Mouse (Mus musculus): ENCODE measurements around the gene 0610010F05Rik. TPM values are rescaled to one million over a fixed set of nuclear protein-coding genes. Genes with fewer than 3 reads are reported as not detected.
"Not testable (repeated sequence)": the region's sequence is repeated elsewhere in the genome, so short reads cannot be mapped to it uniquely, and the experiment has no call there.

The 0610010F05Rik gene
- polyA plus RNA-seq, 1 experiment from 2014 or later: 185 TPM

DNA sequence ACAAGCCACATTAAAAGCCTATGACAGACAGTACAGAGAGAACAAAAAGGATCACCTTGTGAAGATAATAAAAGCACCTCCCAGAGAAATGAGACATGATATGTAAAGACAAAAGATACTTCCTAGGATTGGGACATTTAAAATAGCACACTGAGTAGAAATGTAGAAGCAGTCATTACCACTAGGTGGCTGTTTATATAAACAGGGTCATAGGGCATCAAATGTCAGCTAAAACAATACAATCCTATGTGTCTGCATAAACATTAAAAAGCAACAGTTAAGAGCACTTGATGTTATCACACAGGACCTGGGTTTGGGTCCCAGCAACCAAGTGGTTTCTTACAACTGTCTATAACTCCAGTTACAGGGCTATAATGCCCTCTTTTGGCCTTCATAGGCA lies 2.8 kb downstream of the 0610010F05Rik start:
- H3K9me3 ChIP-seq (ENCODE audit: control insufficient read depth, low read length): no peaks in the 10 kb centered on the region
- peaks cover 17% of the 10 kb centered on the region for H3K36me3 ChIP-seq (ENCODE audit: control insufficient read depth, insufficient read depth, low read length)
- no peak overlapping the region for H3K4me3 ChIP-seq (replicated peaks; ENCODE audit: low read depth, low read length)
- H3K9ac ChIP-seq (replicated peaks; ENCODE audit: low read length): no peak overlapping the region
- no peak overlapping the region for H3K27ac ChIP-seq (replicated peaks; ENCODE audit: low read depth, low read length)
- ATAC-seq (ENCODE audit: low FRiP score, low TSS enrichment) (no peak), DNase-seq (peak; percentile 5)
- no peak overlapping the region for H3K4me2 ChIP-seq (ENCODE audit: low read length)
- H3K27me3 ChIP-seq (ENCODE audit: control insufficient read depth, insufficient read depth, low read length): no peaks in the 10 kb centered on the region
- 0 out of 2 replicates have a peak, but pooled peaks cover 5% of the 10 kb centered on the region for H3K4me1 ChIP-seq (ENCODE audit: control insufficient read depth, insufficient read depth, low read length)

DNA sequence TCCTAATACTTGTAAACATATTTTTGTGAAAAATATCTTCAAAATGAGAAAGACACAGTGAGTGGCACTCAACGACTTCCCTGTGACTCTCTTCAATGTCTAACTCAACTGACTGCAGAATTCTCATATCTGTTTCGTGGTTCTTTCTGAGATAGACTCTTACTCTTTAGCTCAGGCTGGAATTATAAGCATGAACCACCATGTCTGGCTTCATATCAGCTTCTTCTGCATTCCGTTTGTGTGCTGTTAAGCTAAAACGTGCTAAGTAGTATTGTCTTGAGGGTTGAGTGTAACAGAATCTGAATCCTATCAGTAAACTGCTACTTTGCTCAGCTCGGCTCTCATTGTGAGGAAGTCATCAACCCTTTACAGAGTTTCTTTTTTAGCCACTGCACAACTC lies 14.4 kb downstream of the 0610010F05Rik start:
- Histone ChIP-seq H3K27me3 (ENCODE audit: control insufficient read depth, insufficient read depth, low read length) (no peaks in the 10 kb centered on the region), H3K9ac (replicated peaks; ENCODE audit: low read length) (no peak overlapping the region), H3K4me2 (ENCODE audit: low read length) (no peak overlapping the region), H3K27ac (replicated peaks; ENCODE audit: low read depth, low read length) (no peak overlapping the region), H3K4me3 (replicated peaks; ENCODE audit: low read depth, low read length) (no peak overlapping the region), H3K36me3 (ENCODE audit: control insufficient read depth, insufficient read depth, low read length) (peaks cover 49% of the 10 kb centered on the region), H3K4me1 (ENCODE audit: control insufficient read depth, insufficient read depth, low read length) (no peaks in the 10 kb centered on the region), H3K9me3 (ENCODE audit: control insufficient read depth, low read length) (no peaks in the 10 kb centered on the region)
- DNase-seq: no peak
- WGBS: 89% methylated on average over 5 of the region's 5 CpGs
- no peak for ATAC-seq (ENCODE audit: low FRiP score, low TSS enrichment)

DNA sequence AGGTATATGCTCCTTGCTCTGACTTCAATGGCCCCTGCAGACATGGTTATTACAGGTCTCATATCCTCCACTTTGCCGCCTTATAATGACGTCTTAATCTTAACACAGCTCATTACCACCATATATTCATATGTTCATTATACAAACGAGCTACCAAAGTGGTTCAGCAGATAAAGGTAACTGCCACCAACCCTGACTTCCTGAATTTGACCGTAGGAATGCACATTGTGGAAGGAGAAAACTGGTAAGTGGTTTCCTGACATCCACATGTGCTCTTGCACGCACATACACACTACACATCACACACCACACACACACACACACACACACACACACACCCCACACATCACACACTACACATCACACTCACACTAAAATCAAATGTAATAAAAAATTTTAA lies 18.9 kb downstream of the 0610010F05Rik start:
- H3K27ac ChIP-seq (replicated peaks; ENCODE audit: low read depth, low read length): no peak overlapping the region
- no peaks in the 10 kb centered on the region for H3K27me3 ChIP-seq (ENCODE audit: control insufficient read depth, insufficient read depth, low read length)
- H3K4me1 ChIP-seq (ENCODE audit: control insufficient read depth, insufficient read depth, low read length): no peaks in the 10 kb centered on the region
- H3K4me3 ChIP-seq (replicated peaks; ENCODE audit: low read depth, low read length): no peak overlapping the region
- DNase-seq (no peak), ATAC-seq (ENCODE audit: low FRiP score, low TSS enrichment) (no peak)
- 94% methylated on average over 5 of the region's 5 CpGs for WGBS
- peaks cover 54% of the 10 kb centered on the region for H3K36me3 ChIP-seq (ENCODE audit: control insufficient read depth, insufficient read depth, low read length)
- no peaks in the 10 kb centered on the region for H3K9me3 ChIP-seq (ENCODE audit: control insufficient read depth, low read length)
- no peak overlapping the region for H3K4me2 ChIP-seq (ENCODE audit: low read length)
- no peak overlapping the region for H3K9ac ChIP-seq (replicated peaks; ENCODE audit: low read length)

DNA sequence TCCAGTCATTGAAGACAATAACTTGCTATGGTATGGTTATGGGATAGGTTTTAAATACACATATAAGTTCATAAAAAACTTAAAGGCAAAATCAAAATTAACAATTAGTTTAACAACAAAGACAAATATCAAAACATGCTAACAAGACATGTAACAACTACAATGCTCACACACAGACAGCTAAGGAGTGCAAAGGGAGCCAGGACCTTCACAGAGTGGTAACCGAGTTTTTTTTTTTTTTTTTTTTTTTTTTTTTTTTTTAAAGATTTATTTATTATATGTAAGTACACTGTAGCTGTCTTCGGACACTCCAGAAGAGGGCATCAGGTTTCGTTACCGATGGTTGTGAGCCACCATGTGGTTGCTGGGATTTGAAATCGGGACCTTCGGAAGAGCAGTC lies 26.1 kb downstream of the 0610010F05Rik start:
- H3K27ac ChIP-seq (replicated peaks; ENCODE audit: low read depth, low read length); H3K27me3 ChIP-seq (ENCODE audit: control insufficient read depth, insufficient read depth, low read length); ATAC-seq (ENCODE audit: low FRiP score, low TSS enrichment); H3K4me2 ChIP-seq (ENCODE audit: low read length); H3K4me3 ChIP-seq (replicated peaks; ENCODE audit: low read depth, low read length); H3K9me3 ChIP-seq (ENCODE audit: control insufficient read depth, low read length); DNase-seq; H3K4me1 ChIP-seq (ENCODE audit: control insufficient read depth, insufficient read depth, low read length); H3K9ac ChIP-seq (replicated peaks; ENCODE audit: low read length): not testable (repeated sequence)
- peaks cover 66% of the 10 kb centered on the region for H3K36me3 ChIP-seq (ENCODE audit: control insufficient read depth, insufficient read depth, low read length)
- WGBS: 93% methylated on average over 6 of the region's 6 CpGs

DNA sequence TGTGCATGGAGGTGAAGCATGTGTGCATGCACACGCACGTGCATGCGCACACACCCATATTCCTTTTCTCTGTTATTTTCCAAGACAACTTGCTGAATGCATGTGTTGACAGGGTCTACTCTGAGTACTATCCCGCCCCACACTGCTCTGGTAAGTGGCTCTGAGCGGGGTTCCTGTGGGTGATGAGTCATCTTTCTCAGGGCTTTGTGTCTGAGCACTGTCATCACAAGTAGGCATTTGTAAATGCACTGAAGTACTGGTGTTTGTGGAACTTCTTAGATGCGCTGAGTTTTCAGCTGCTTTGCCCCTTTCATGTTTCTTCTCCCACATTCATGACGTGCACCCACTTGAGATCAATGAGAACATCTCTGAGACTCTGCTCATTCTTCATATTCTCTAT lies 63.3 kb downstream of the 0610010F05Rik start:
- no peak for ATAC-seq (ENCODE audit: low FRiP score, low TSS enrichment)
- no peak for DNase-seq
- no peak overlapping the region for H3K27ac ChIP-seq (replicated peaks; ENCODE audit: low read depth, low read length)
- H3K4me3 ChIP-seq (replicated peaks; ENCODE audit: low read depth, low read length): no peak overlapping the region
- no peak overlapping the region for H3K4me2 ChIP-seq (ENCODE audit: low read length)
- no peaks in the 10 kb centered on the region for H3K27me3 ChIP-seq (ENCODE audit: control insufficient read depth, insufficient read depth, low read length)
- WGBS: 93% methylated on average over 7 of the region's 7 CpGs
- H3K9ac ChIP-seq (replicated peaks; ENCODE audit: low read length): no peak overlapping the region
- H3K36me3 ChIP-seq (ENCODE audit: control insufficient read depth, insufficient read depth, low read length): peaks cover 56% of the 10 kb centered on the region
- no peaks in the 10 kb centered on the region for H3K4me1 ChIP-seq (ENCODE audit: control insufficient read depth, insufficient read depth, low read length)
- H3K9me3 ChIP-seq (ENCODE audit: control insufficient read depth, low read length): no peaks in the 10 kb centered on the region

DNA sequence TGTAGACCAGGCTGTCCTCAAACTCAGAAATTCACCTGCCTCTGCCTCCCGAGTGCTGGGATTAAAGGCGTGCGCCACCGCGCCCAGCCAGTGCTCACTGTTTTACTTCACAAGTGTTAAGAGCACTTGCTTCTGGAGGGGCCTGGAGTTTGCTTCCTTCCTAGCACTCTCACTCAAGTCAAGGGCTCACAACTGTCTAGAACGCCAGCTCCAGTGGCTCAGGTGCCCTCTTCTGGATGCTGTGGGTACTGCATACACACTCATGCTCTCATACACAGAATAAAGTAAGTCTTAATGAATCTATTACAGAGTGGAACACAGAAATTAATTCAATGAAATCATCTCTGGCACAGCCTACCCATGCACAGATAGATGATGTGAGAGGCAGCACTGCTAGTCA lies 67.7 kb downstream of the 0610010F05Rik start:
- Histone ChIP-seq H3K36me3 (ENCODE audit: control insufficient read depth, insufficient read depth, low read length) (peaks cover 45% of the 10 kb centered on the region), H3K27ac (replicated peaks; ENCODE audit: low read depth, low read length) (no peak overlapping the region), H3K4me3 (replicated peaks; ENCODE audit: low read depth, low read length) (no peak overlapping the region), H3K27me3 (ENCODE audit: control insufficient read depth, insufficient read depth, low read length) (no peaks in the 10 kb centered on the region), H3K9ac (replicated peaks; ENCODE audit: low read length) (no peak overlapping the region), H3K4me1 (ENCODE audit: control insufficient read depth, insufficient read depth, low read length) (no peaks in the 10 kb centered on the region), H3K4me2 (ENCODE audit: low read length) (no peak overlapping the region), H3K9me3 (ENCODE audit: control insufficient read depth, low read length) (no peaks in the 10 kb centered on the region)
- peak; percentile 31; the same call in 1 of the 2 replicates for ATAC-seq (ENCODE audit: low FRiP score, low TSS enrichment)
- DNase-seq: peak; percentile 82
- WGBS: 66% methylated on average over 6 of the region's 6 CpGs

DNA sequence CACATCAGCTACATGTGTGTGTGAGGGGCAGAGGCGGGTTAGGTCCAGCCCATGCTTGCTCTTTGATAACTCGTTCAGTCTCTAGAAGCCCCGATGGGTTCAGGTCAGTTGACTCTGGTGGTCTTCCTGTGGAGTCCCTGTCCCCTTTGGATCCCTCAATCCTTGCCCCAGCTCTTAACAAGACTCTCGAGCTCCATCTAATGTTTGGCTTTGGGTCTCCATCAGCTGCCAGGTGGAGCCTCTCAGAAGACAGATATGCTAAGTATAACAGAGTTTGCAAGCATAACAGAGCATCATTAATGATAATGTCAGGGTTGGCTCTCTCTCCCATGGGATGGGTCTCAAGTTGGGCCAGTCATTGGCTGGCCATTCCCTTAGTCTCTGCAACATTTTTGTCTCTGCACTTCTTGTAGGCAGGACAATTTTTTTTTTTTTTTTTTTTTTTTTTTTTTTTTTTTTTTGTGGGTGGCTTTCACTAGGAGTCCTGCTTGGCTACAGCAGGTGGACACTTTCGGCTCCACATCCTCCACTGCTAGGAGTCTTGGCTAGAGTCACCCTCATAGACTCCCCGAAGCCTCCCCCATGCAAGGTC lies 76.3 kb downstream of the 0610010F05Rik start:
- H3K4me2 ChIP-seq (ENCODE audit: low read length): no peak overlapping the region
- DNase-seq (no peak), ATAC-seq (ENCODE audit: low FRiP score, low TSS enrichment) (no peak)
- H3K9me3 ChIP-seq (ENCODE audit: control insufficient read depth, low read length): no peaks in the 10 kb centered on the region
- no peaks in the 10 kb centered on the region for H3K4me1 ChIP-seq (ENCODE audit: control insufficient read depth, insufficient read depth, low read length)
- no peak overlapping the region for H3K27ac ChIP-seq (replicated peaks; ENCODE audit: low read depth, low read length)
- no peak overlapping the region for H3K4me3 ChIP-seq (replicated peaks; ENCODE audit: low read depth, low read length)
- H3K9ac ChIP-seq (replicated peaks; ENCODE audit: low read length): no peak overlapping the region
- no peaks in the 10 kb centered on the region for H3K27me3 ChIP-seq (ENCODE audit: control insufficient read depth, insufficient read depth, low read length)
- 73% methylated on average over 6 of the region's 6 CpGs for WGBS
- 0 out of 2 replicates have a peak, but pooled peaks cover 5% of the 10 kb centered on the region for H3K36me3 ChIP-seq (ENCODE audit: control insufficient read depth, insufficient read depth, low read length)

DNA sequence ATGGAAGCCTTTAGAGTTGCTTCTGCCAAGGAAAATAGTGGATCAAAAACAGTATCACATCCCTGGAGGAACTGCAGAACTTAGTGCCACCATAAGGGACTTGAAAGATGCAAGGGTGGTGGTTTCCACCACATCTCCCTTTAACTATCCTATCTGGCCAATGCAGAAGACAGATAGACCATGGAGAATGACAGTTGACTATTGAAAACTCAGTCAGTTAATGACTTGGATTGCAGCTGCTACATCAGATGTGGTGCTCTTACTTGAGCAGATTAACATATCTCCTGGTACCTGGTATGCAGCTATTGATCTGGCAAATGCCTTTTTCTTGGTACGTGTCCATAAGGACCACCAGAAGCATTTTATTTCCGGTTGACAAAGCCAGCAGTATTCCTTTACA lies 96.0 kb downstream of the 0610010F05Rik start:
- no peak for DNase-seq
- 82% methylated on average over 2 of the region's 2 CpGs for WGBS
- H3K4me3 ChIP-seq (replicated peaks; ENCODE audit: low read depth, low read length): no peak overlapping the region

DNA sequence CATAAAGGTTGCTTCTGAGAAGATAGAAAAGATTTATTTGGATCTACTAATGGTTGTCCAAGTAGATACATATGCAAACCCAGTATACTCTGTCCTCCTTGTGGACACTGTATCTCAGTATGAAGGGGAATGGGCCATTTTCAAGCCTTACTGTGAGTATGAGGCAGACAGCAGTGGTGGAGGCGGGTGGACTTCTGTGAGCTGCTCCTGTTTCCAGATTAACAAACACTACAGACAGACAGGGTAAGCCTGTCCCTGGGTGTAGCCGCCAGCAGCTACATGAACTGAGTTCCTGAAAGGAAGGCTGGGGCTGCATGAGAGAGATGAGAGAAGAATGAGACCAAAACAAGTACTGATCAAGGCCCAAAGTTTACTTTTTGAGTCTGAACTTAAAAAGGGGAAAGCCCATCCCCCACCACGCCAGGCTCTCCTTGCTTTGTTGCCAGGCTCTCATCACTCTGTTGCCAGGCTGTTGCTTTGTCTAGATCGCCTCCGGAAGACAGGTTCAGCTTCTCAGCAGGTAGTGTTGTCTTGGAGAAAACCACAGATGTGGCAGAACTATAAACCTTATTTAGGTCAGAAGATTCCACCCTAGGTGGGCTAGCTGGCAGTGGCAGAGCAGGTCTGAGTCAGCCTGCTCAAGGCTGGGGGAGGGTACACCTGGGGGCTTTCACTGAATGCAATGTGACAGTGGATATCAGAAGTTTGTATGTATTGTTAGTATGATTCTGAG lies 112.8 kb downstream of the 0610010F05Rik start, which contains the start of gene 1700093K21Rik:
TSS of gene 1700093K21Rik (minus strand) at position 683 of the 733 bp plus-strand sequence.
- no peaks in the 10 kb centered on the region for H3K27me3 ChIP-seq (ENCODE audit: control insufficient read depth, insufficient read depth, low read length)
- H3K9me3 ChIP-seq (ENCODE audit: control insufficient read depth, low read length): no peaks in the 10 kb centered on the region
- WGBS: 22% methylated on average over 5 of the region's 5 CpGs
- DNase-seq (no peak), ATAC-seq (ENCODE audit: low FRiP score, low TSS enrichment) (no peak)
- no peak within 1 kb of the TSS for H3K9ac ChIP-seq (replicated peaks; ENCODE audit: low read length)
- no peak within 1 kb of the TSS for H3K27ac ChIP-seq (replicated peaks; ENCODE audit: low read depth, low read length)
- H3K4me3 ChIP-seq (replicated peaks; ENCODE audit: low read depth, low read length): no peak within 1 kb of the TSS
- no peaks in the 10 kb centered on the region for H3K4me1 ChIP-seq (ENCODE audit: control insufficient read depth, insufficient read depth, low read length)
- no peak within 1 kb of the TSS for H3K4me2 ChIP-seq (ENCODE audit: low read length)
- H3K36me3 ChIP-seq (ENCODE audit: control insufficient read depth, insufficient read depth, low read length): no peaks in the 10 kb centered on the region

More for the DNA sequence above, 96.0 kb downstream of the 0610010F05Rik start:
- H3K4me1 ChIP-seq (ENCODE audit: control insufficient read depth, insufficient read depth, low read length): no peaks in the 10 kb centered on the region
- ATAC-seq (ENCODE audit: low FRiP score, low TSS enrichment): no peak
- H3K4me2 ChIP-seq (ENCODE audit: low read length): no peak overlapping the region
- no peaks in the 10 kb centered on the region for H3K36me3 ChIP-seq (ENCODE audit: control insufficient read depth, insufficient read depth, low read length)
- H3K9me3 ChIP-seq (ENCODE audit: control insufficient read depth, low read length): no peaks in the 10 kb centered on the region
- no peak overlapping the region for H3K9ac ChIP-seq (replicated peaks; ENCODE audit: low read length)
- H3K27ac ChIP-seq (replicated peaks; ENCODE audit: low read depth, low read length): no peak overlapping the region
- no peaks in the 10 kb centered on the region for H3K27me3 ChIP-seq (ENCODE audit: control insufficient read depth, insufficient read depth, low read length)

Measured in midbrain, embryonic 14.5 days (tissue).